Mouse (Mus musculus) urinary bladder, postnatal 10 days (tissue): Measurements from ENCODE around the gene Serpina3c.

ENCODE experiments used
- DNase-seq: peaks from one replicate; pipeline ENCODE4 v3.0.0; 2022; ENCODE audit warnings: low spot score

Gene Serpina3c

GRCm38 (mm10) chr12:104153656-104154055 lies at the start of gene Serpina3c:
Gene Serpina3c (minus strand): TSS chr12:104153870.
- no peak for DNase-seq

GRCm38 (mm10) chr12:104190852-104191251 lies 37.2 kb upstream of the Serpina3c start:
- no peak for DNase-seq

GRCm38 (mm10) chr12:104189246-104189645 lies 35.6 kb upstream of the Serpina3c start:
- no peak for DNase-seq

GRCm38 (mm10) chr12:104186041-104186581 lies 32.4 kb upstream of the Serpina3c start:
- no peak for DNase-seq

GRCm38 (mm10) chr12:104185046-104185445 lies 31.4 kb upstream of the Serpina3c start:
- DNase-seq = no peak

- no peak for DNase-seq
Observed at GRCm38 (mm10) chr12:104178987-104179386, 25.3 kb upstream of the Serpina3c start.

GRCm38 (mm10) chr12:104178577-104178976 lies 24.9 kb upstream of the Serpina3c start:
- no peak for DNase-seq

GRCm38 (mm10) chr12:104175636-104176035 lies 22.0 kb upstream of the Serpina3c start:
- DNase-seq = no peak

GRCm38 (mm10) chr12:104174747-104175146 lies 21.1 kb upstream of the Serpina3c start:
- DNase-seq = no peak

GRCm38 (mm10) chr12:104153041-104153645 lies 527 bp downstream of the Serpina3c start:
- DNase-seq = no peak

GRCm38 (mm10) chr12:104151989-104152388 lies 1.7 kb downstream of the Serpina3c start:
- DNase-seq = no peak

GRCm38 (mm10) chr12:104145571-104145970 lies 8.1 kb downstream of the Serpina3c start:
- no peak for DNase-seq

- DNase-seq = no peak
Observed at GRCm38 (mm10) chr12:104143286-104143685, 10.4 kb downstream of the Serpina3c start.

GRCm38 (mm10) chr12:104142427-104142826 lies 11.2 kb downstream of the Serpina3c start:
- DNase-seq = no peak

GRCm38 (mm10) chr12:104141506-104141905 lies 12.2 kb downstream of the Serpina3c start:
- DNase-seq = no peak

- no peak for DNase-seq
Observed at GRCm38 (mm10) chr12:104140543-104141103, 13.0 kb downstream of the Serpina3c start.

GRCm38 (mm10) chr12:104138216-104138615 lies 15.5 kb downstream of the Serpina3c start:
- DNase-seq = no peak

GRCm38 (mm10) chr12:104131041-104131440 lies 22.6 kb downstream of the Serpina3c start:
- DNase-seq = no peak

- DNase-seq = no peak
Observed at GRCm38 (mm10) chr12:104127696-104128095, 26.0 kb downstream of the Serpina3c start, which contains the start of gene Serpina3b. Gene Serpina3b (plus strand): TSS chr12:104127996.

GRCm38 (mm10) chr12:104125021-104125560 lies 28.6 kb downstream of the Serpina3c start:
- no peak for DNase-seq

GRCm38 (mm10) chr12:104123996-104124395 lies 29.7 kb downstream of the Serpina3c start:
- no peak for DNase-seq

- DNase-seq = no peak
Observed at GRCm38 (mm10) chr12:104123097-104123496, 30.6 kb downstream of the Serpina3c start.

GRCm38 (mm10) chr12:104114921-104115579 lies 38.6 kb downstream of the Serpina3c start:
- DNase-seq = no peak
